Mouse (Mus musculus) embryonic facial prominence, embryonic 13.5 days (tissue): ENCODE data around the gene Rnaseh2a. TPM values are rescaled to one million over a fixed set of nuclear protein-coding genes. Genes with fewer than 3 reads are reported as not detected.
A peak's percentile ranks its signal among the peaks of the same experiment; 100 is the strongest.

Experiments
- ATAC-seq: fragments of 200-750 bp; cut with Nextera tagmentation; 2 replicates; pipeline ENCODE4 v1.8.0; 2017; ENCODE audit warnings: low read depth; ENCODE audit not compliant: insufficient number of reproducible peaks, insufficient read depth, low FRiP score, low TSS enrichment
- H3K27ac ChIP-seq: fragments of 300-500 bp; sonication (generic); 2 replicates; pipeline ENCODE4 v1.5.1; 2015; ENCODE audit warnings: moderate library complexity, mild to moderate bottlenecking, inconsistent platforms
- H3K27me3 ChIP-seq: fragments of 300-500 bp; sonication (generic); 2 replicates; pipeline ENCODE4 v1.6.1; 2015; ENCODE audit warnings: mild to moderate bottlenecking, inconsistent platforms
- H3K36me3 ChIP-seq: fragments of 300-500 bp; sonication (generic); 2 replicates; pipeline ENCODE4 v1.6.1; 2015; ENCODE audit warnings: mild to moderate bottlenecking, inconsistent platforms
- H3K4me1 ChIP-seq: fragments of 300-500 bp; sonication (generic); 2 replicates; pipeline ENCODE4 v1.6.1; 2015; ENCODE audit warnings: inconsistent platforms
- H3K4me2 ChIP-seq: fragments of 300-500 bp; sonication (generic); 2 replicates; pipeline ENCODE4 v1.6.1; 2015; ENCODE audit warnings: moderate library complexity, mild to moderate bottlenecking, inconsistent platforms
- H3K4me3 ChIP-seq: fragments of 300-500 bp; sonication (generic); 2 replicates; pipeline ENCODE4 v1.5.1; 2015; ENCODE audit warnings: mild to moderate bottlenecking, inconsistent platforms
- H3K9ac ChIP-seq: fragments of 300-500 bp; sonication (generic); 2 replicates; pipeline ENCODE4 v1.6.1; 2015; ENCODE audit warnings: mild to moderate bottlenecking, inconsistent platforms
- H3K9me3 ChIP-seq: fragments of 300-500 bp; sonication (generic); 2 replicates; pipeline ENCODE4 v1.6.1; 2016; ENCODE audit warnings: inconsistent platforms
- WGBS: fragments of 180-500 bp; shearing (Covaris S2); methylation state at CpG from one replicate; pipeline ENCODE4 v1.1.7; 2015; ENCODE audit warnings: mixed read lengths; 5-methylcytosine and 5-hydroxymethylcytosine counted together
- polyA plus RNA-seq: library from polyadenylated mRNA; unstranded; fragments of >200 nt; fragmentation: Nextera tagmentation; extraction: Ambion mirVana; gene quantifications from 2 replicates; pipeline ENCODE4 v1.2.1, GENCODE M21; 2015

Gene Rnaseh2a
- polyA plus RNA-seq, 1 experiment from 2014 or later, result 94.5 TPM

GRCm38 (mm10) chr8:84974543-84975142, 5.1 kb upstream of the Rnaseh2a start:
- WGBS, result 73% methylated on average over 8 of the region's 8 CpGs
- Histone ChIP-seq H3K36me3 (peaks cover 38% of the 10 kb centered on the region), H3K4me1 (peaks cover 65% of the 10 kb centered on the region), H3K9me3 (no peaks in the 10 kb centered on the region), H3K27ac (no peak overlapping the region; the same call in 1 of the 2 replicates), H3K4me3 (no peak overlapping the region), H3K27me3 (peaks cover 31% of the 10 kb centered on the region), H3K9ac (no peak overlapping the region), H3K4me2 (no peak overlapping the region)
- no peak for ATAC-seq

- H3K4me3 ChIP-seq, result no peak overlapping the region
- WGBS, result 66% methylated on average over 4 of the region's 4 CpGs
- no peak overlapping the region; the same call in 1 of the 2 replicates for H3K27ac ChIP-seq
- no peak for ATAC-seq
- H3K4me1 ChIP-seq, result peaks cover 59% of the 10 kb centered on the region
- H3K27me3 ChIP-seq, result peaks cover 24% of the 10 kb centered on the region
- peaks cover 38% of the 10 kb centered on the region for H3K36me3 ChIP-seq
- no peaks in the 10 kb centered on the region for H3K9me3 ChIP-seq
- H3K4me2 ChIP-seq, result no peak overlapping the region
- H3K9ac ChIP-seq, result no peak overlapping the region
Measured at GRCm38 (mm10) chr8:84973803-84974542, 4.4 kb upstream of the Rnaseh2a start.

DNA sequence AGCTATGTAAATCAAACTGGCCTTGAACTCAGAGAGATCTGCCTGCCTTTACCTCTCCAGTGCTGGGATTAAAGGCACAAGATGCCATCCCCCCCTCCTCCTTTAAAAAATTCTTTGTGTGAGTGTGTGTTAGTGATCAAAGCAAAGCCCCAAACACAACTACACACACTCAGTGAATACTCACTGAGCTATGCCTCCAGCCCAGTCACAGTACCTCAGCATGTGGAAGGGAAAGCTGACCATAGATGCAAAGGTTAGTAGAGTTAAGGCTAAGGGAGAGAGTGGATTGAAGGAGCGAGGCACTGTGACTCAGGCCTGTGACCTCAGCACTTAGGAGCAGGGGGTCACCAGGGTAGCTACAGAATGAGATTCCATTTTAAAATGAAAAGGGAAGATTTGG, 3.5 kb upstream of the Rnaseh2a start:
- Histone ChIP-seq H3K27ac (no peak overlapping the region), H3K4me3 (no peak overlapping the region), H3K27me3 (peaks cover 15% of the 10 kb centered on the region), H3K4me1 (peaks cover 58% of the 10 kb centered on the region), H3K4me2 (no peak overlapping the region), H3K9ac (no peak overlapping the region), H3K9me3 (no peaks in the 10 kb centered on the region), H3K36me3 (peaks cover 38% of the 10 kb centered on the region)
- 97% methylated on average over 1 of the region's 1 CpGs for WGBS
- ATAC-seq, result no peak

DNA sequence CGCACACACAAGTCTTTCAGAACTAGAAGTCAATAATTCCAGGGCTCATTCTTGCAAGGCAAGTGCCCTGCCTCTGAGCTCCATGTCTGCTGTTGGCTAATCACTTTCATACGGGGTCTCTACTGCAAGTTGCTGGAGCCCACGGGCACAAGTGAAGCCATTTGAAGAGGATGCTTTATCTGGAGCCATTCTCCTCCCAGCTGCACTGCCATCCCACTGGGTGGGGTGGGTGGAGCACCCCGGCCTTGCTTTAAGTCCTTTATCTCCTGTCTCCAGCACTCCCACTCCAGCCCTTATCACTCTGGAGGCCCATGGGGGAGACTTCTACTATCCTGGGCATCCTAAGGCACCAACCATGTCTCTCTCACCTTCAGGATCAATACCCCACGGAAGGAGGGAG, 1.3 kb upstream of the Rnaseh2a start:
- Histone ChIP-seq H3K4me3 (peak overlapping the region; percentile 79), H3K4me1 (peaks cover 54% of the 10 kb centered on the region), H3K27me3 (no peaks in the 10 kb centered on the region), H3K9ac (peak overlapping the region; percentile 93), H3K4me2 (peak overlapping the region; percentile 94), H3K9me3 (no peaks in the 10 kb centered on the region), H3K36me3 (peaks cover 38% of the 10 kb centered on the region), H3K27ac (peak overlapping the region; percentile 87; the same call in 1 of the 2 replicates)
- WGBS, result 47% methylated on average over 5 of the region's 5 CpGs
- no peak for ATAC-seq

DNA sequence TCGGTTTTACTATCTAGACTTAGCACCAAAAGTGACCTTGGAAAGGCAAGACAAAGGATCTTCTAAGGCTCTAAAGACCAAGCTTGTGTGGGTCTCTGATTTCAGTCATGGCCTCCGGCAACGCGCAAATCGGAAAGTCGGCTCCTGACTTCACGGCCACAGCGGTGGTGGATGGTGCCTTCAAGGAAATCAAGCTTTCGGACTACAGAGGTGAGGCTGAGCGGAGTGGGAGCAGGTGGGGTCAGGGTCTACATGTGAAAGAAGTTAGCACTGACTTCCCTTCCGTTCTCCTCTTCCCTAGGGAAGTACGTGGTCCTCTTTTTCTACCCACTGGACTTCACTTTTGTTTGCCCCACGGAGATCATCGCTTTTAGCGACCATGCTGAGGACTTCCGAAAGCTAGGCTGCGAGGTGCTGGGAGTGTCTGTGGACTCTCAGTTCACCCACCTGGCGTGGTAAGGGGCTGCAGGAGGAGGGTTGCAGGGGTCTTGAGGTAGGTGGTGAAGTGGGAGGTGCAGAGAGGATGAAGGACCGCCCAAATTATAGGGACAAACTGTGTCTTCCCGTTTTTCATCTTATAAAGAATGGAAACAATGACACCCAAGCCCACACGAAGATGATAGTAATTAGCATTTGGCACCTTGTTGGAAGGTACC, 696 bp upstream of the Rnaseh2a start:
- Histone ChIP-seq H3K4me3 (peak overlapping the region; percentile 79), H3K4me1 (peaks cover 52% of the 10 kb centered on the region), H3K4me2 (peak overlapping the region; percentile 94), H3K9me3 (no peaks in the 10 kb centered on the region), H3K36me3 (peaks cover 38% of the 10 kb centered on the region), H3K9ac (peak overlapping the region; percentile 93), H3K27me3 (no peaks in the 10 kb centered on the region), H3K27ac (peak overlapping the region; percentile 87)
- ATAC-seq, result no peak
- 5% methylated on average over 21 of the region's 21 CpGs for WGBS

- Histone ChIP-seq H3K27me3 (no peaks in the 10 kb centered on the region), H3K27ac (peak overlapping the region; percentile 87), H3K4me3 (peak overlapping the region; percentile 79), H3K36me3 (peaks cover 30% of the 10 kb centered on the region), H3K9ac (peak overlapping the region; percentile 93), H3K4me1 (peaks cover 47% of the 10 kb centered on the region), H3K9me3 (no peaks in the 10 kb centered on the region), H3K4me2 (peak overlapping the region; percentile 94)
- WGBS, result 20% methylated on average over 2 of the region's 2 CpGs
- no peak for ATAC-seq
Measured at GRCm38 (mm10) chr8:84968650-84969049, 917 bp downstream of the Rnaseh2a start.

- no peak for ATAC-seq
- Histone ChIP-seq H3K36me3 (peaks cover 26% of the 10 kb centered on the region), H3K4me1 (peaks cover 47% of the 10 kb centered on the region), H3K4me3 (no peak overlapping the region), H3K27me3 (no peaks in the 10 kb centered on the region), H3K4me2 (peak overlapping the region; percentile 94), H3K27ac (no peak overlapping the region), H3K9ac (no peak overlapping the region), H3K9me3 (no peaks in the 10 kb centered on the region)
- 88% methylated on average over 13 of the region's 13 CpGs for WGBS
Measured at GRCm38 (mm10) chr8:84967532-84968304, 1.8 kb downstream of the Rnaseh2a start.

- H3K4me2 ChIP-seq, result peak overlapping the region; percentile 94
- no peak overlapping the region for H3K9ac ChIP-seq
- peak overlapping the region; percentile 80 for H3K27ac ChIP-seq
- 54% methylated on average over 3 of the region's 3 CpGs for whole genome bisulfite sequencing
- H3K4me3 ChIP-seq, result peak overlapping the region; percentile 69; the same call in 1 of the 2 replicates
- no peaks in the 10 kb centered on the region for H3K27me3 ChIP-seq
- H3K36me3 ChIP-seq, result peaks cover 15% of the 10 kb centered on the region
- peaks cover 44% of the 10 kb centered on the region for H3K4me1 ChIP-seq
- no peaks in the 10 kb centered on the region for H3K9me3 ChIP-seq
- no peak for ATAC-seq
Measured at GRCm38 (mm10) chr8:84966603-84967002, 3.0 kb downstream of the Rnaseh2a start.

- 1% methylated on average over 41 of the region's 41 CpGs for WGBS
- Histone ChIP-seq H3K9ac (peak overlapping the region; percentile 80), H3K36me3 (peaks cover 12% of the 10 kb centered on the region; the same call in 1 of the 2 replicates), H3K27ac (peak overlapping the region; percentile 80), H3K4me3 (peak overlapping the region; percentile 69), H3K4me2 (peak overlapping the region; percentile 94), H3K27me3 (no peaks in the 10 kb centered on the region), H3K9me3 (no peaks in the 10 kb centered on the region), H3K4me1 (peaks cover 39% of the 10 kb centered on the region)
- ATAC-seq, result peak; percentile 73
Measured at GRCm38 (mm10) chr8:84965731-84966291, 3.8 kb downstream of the Rnaseh2a start.

GRCm38 (mm10) chr8:84963952-84964351, 5.6 kb downstream of the Rnaseh2a start:
- H3K27me3 ChIP-seq, result no peaks in the 10 kb centered on the region
- WGBS, result 89% methylated on average over 4 of the region's 4 CpGs
- no peak overlapping the region for H3K9ac ChIP-seq
- H3K4me3 ChIP-seq, result no peak overlapping the region
- ATAC-seq, result no peak
- H3K4me1 ChIP-seq, result peaks cover 33% of the 10 kb centered on the region
- H3K4me2 ChIP-seq, result no peak overlapping the region
- no peak overlapping the region for H3K27ac ChIP-seq
- no peaks in the 10 kb centered on the region for H3K9me3 ChIP-seq
- peaks cover 23% of the 10 kb centered on the region for H3K36me3 ChIP-seq

GRCm38 (mm10) chr8:84959811-84960210, 9.8 kb downstream of the Rnaseh2a start:
- Histone ChIP-seq H3K36me3 (peaks cover 46% of the 10 kb centered on the region), H3K27ac (no peak overlapping the region), H3K9me3 (no peaks in the 10 kb centered on the region), H3K4me3 (no peak overlapping the region), H3K4me2 (no peak overlapping the region), H3K27me3 (no peaks in the 10 kb centered on the region), H3K9ac (no peak overlapping the region), H3K4me1 (peaks cover 1% of the 10 kb centered on the region)
- ATAC-seq, result no peak
- 92% methylated on average over 7 of the region's 7 CpGs for WGBS
